Mouse (Mus musculus) small intestine, adult 2 months (tissue): ENCODE results near the gene Mymk. TPM values are rescaled to one million over a fixed set of nuclear protein-coding genes. Genes with fewer than 3 reads are reported as not detected.

Experiments
- H3K27ac ChIP-seq: fragments of 200-500 bp; 2 replicates; pipeline ENCODE4 v1.5.1; 2012; ENCODE audit warnings: low read depth, low read length, control low read depth, inconsistent platforms; ENCODE audit not compliant: insufficient read depth
- H3K27me3 ChIP-seq: fragments of 200-500 bp; 2 replicates; pipeline ENCODE4 v1.6.1; 2012; ENCODE audit warnings: mild to moderate bottlenecking, moderate library complexity, low read length, inconsistent platforms; ENCODE audit not compliant: control insufficient read depth, insufficient read depth
- H3K36me3 ChIP-seq: fragments of 200-500 bp; 2 replicates; pipeline ENCODE4 v1.6.1; 2012; ENCODE audit warnings: mild to moderate bottlenecking, low read length, control low read depth, inconsistent platforms; ENCODE audit not compliant: control insufficient read depth, insufficient read depth
- H3K4me1 ChIP-seq: fragments of 200-500 bp; 2 replicates; pipeline ENCODE4 v1.6.1; 2012; ENCODE audit warnings: low read length, inconsistent platforms, mixed read lengths; ENCODE audit not compliant: control insufficient read depth, insufficient read depth, insufficient read length
- H3K4me3 ChIP-seq: fragments of 200-500 bp; 2 replicates; pipeline ENCODE4 v1.5.1; 2012; ENCODE audit warnings: low read depth, mild to moderate bottlenecking, control low read depth, inconsistent platforms, low read length, moderate library complexity
- CTCF ChIP-seq: fragments of 200-500 bp; IDR thresholded peaks from 2 replicates; pipeline ENCODE4 v1.5.1; 2012; ENCODE audit warnings: low read depth, mild to moderate bottlenecking, control low read depth, inconsistent platforms, low read length, moderate library complexity, mixed read lengths; ENCODE audit not compliant: insufficient replicate concordance, insufficient read length; ENCODE audit errors: extremely low read depth
- POLR2A ChIP-seq: fragments of 200-500 bp; IDR thresholded peaks from 2 replicates; pipeline ENCODE4 v1.6.1; 2012; ENCODE audit warnings: low read depth, mild to moderate bottlenecking, control low read depth, inconsistent platforms, low read length, moderate library complexity
- WGBS: fragments of 180-500 bp; shearing (Covaris S2); methylation state at CpG from one replicate; pipeline ENCODE4 v1.1.7; 2018; 5-methylcytosine and 5-hydroxymethylcytosine counted together
- polyA plus RNA-seq: library from polyadenylated mRNA; depleted of rRNA; stranded (reverse); fragments of >200 nt; gene quantifications from 2 replicates; pipeline ENCODE4 v1.2.3, GENCODE M21; 2012

Mymk gene
- polyA plus RNA-seq, 1 experiment, result not detected

DNA sequence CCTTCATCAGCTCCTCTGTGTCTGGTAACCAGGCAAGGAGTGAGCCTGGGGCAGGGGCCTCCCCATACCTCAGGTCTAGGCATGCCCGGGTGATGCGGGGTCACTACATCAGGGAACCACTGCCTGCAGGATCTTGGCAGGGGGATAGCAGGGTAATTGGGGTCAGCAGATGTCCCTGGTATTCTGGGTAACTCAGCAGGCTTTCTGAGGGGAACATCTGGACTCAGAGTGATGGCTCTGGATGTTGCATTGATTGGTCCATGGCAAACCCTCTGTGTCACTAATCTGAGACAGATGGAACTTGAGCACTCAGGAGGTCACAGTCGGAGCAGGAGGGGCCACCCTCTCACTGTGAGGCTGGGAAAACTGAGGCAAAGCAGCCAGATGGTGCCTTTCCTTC is 34.8 kb upstream of the Mymk start:
- no peak for TF ChIP-seq POLR2A
- TF ChIP-seq CTCF, result no peak
- 58% methylated on average over 3 of the region's 3 CpGs for WGBS
- Histone ChIP-seq H3K4me1 (no peaks in the 10 kb centered on the region), H3K36me3 (no peaks in the 10 kb centered on the region), H3K27ac (no peak overlapping the region), H3K4me3 (no peak overlapping the region), H3K27me3 (no peaks in the 10 kb centered on the region)

- no peak for TF ChIP-seq CTCF
- TF ChIP-seq POLR2A, result no peak
- H3K4me1 ChIP-seq, result no peaks in the 10 kb centered on the region
- H3K27ac ChIP-seq, result no peak overlapping the region
- H3K36me3 ChIP-seq, result no peaks in the 10 kb centered on the region
- no peak overlapping the region for H3K4me3 ChIP-seq
- 72% methylated on average over 7 of the region's 7 CpGs for WGBS
- no peaks in the 10 kb centered on the region for H3K27me3 ChIP-seq
Observed at GRCm38 (mm10) chr2:27103554-27103953, 31.6 kb upstream of the Mymk start.

GRCm38 (mm10) chr2:27097776-27098175 is 25.8 kb upstream of the Mymk start:
- H3K36me3 ChIP-seq, result no peaks in the 10 kb centered on the region
- TF ChIP-seq CTCF (no peak), POLR2A (no peak)
- no peak overlapping the region for H3K4me3 ChIP-seq
- WGBS, result 5% methylated on average over 6 of the region's 6 CpGs
- no peak overlapping the region for H3K27ac ChIP-seq
- H3K4me1 ChIP-seq, result no peaks in the 10 kb centered on the region
- no peaks in the 10 kb centered on the region for H3K27me3 ChIP-seq

- no peaks in the 10 kb centered on the region for H3K36me3 ChIP-seq
- no peak for TF ChIP-seq CTCF
- no peak for TF ChIP-seq POLR2A
- WGBS, result 50% methylated on average over 6 of the region's 6 CpGs
- no peaks in the 10 kb centered on the region for H3K4me1 ChIP-seq
- no peak overlapping the region for H3K27ac ChIP-seq
- H3K4me3 ChIP-seq, result no peak overlapping the region
- no peaks in the 10 kb centered on the region for H3K27me3 ChIP-seq
Observed at GRCm38 (mm10) chr2:27097241-27097656, 25.3 kb upstream of the Mymk start.

DNA sequence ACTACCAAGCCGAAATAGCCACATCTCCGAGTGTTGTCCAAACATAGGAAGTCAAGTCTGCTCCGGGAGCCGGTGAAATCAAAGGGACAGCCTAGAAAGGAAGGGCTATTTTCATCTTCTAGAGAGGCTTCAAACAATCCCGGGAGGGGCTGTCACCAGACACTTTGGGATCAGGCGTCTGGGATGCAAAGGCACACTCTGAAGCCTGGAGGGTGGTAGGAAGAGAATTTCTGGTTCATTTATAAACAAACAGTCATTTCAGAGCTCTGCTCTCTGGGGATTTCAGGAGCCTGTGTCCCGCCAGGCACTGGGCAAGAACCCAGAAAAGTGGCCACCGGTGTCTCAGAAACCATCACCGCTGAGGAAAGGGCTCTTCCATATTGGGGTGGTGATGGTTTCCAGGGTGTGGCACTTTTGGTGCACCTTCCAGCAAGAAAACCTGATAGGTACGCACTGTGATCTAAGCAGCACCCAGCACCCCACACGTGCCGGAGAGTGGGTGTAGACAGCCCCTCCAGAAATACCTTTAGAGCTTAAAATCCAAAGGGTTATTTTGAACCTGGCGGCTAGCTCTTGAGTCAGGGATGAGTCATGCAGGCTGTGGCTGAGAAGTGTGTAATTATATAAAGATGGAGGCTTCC is 24.5 kb upstream of the Mymk start:
- no peaks in the 10 kb centered on the region for H3K27me3 ChIP-seq

DNA sequence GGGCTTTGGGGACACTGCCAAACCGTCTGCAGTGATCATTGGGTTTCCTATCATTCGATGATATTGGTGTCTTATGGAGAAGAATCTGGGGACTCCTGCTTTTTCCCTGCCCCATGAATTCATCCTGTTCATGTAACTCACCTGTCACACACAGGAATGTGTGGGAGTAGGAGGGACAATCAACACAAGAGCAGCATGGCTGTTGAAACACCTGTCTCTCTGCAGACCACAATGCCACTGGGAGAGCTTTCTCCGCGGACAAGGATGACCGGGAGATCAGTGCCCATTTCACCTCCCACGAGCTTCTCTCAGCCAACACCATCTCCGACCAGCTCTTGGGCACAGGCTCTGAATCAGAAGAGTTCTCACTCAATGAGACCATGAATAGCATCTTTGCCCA is 23.2 kb upstream of the Mymk start:
- 87% methylated on average over 7 of the region's 7 CpGs for WGBS
- Histone ChIP-seq H3K36me3 (no peaks in the 10 kb centered on the region), H3K4me3 (no peak overlapping the region), H3K4me1 (no peaks in the 10 kb centered on the region), H3K27me3 (no peaks in the 10 kb centered on the region), H3K27ac (no peak overlapping the region)
- TF ChIP-seq CTCF, result no peak
- TF ChIP-seq POLR2A, result no peak

More for the DNA sequence above, 24.5 kb upstream of the Mymk start:
- 54% methylated on average over 13 of the region's 13 CpGs for whole genome bisulfite sequencing
- Histone ChIP-seq H3K36me3 (no peaks in the 10 kb centered on the region), H3K4me1 (no peaks in the 10 kb centered on the region), H3K27ac (peak overlapping the region; percentile 37; the same call in 1 of the 2 replicates), H3K4me3 (no peak overlapping the region)
- TF ChIP-seq CTCF (no peak), POLR2A (no peak)

DNA sequence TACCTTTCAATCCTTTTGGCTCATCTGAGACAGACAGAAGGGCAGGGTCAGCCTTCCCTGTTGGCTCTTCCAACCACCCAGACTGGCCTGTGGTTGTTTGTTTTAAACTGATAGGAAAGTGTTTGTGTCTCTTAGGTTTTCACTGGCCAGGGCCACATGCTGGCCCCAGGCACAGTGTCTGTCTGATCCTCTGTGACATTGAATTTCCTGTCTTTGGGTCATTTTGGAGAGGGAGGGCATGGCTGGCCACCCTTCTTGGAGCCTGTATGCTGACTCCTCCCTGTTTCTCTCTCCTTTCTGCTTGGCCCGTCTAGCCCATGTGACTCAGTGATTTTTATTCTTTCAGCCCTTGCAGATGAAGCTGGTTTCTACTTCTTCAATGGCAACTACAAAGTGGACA is 17.3 kb upstream of the Mymk start:
- no peaks in the 10 kb centered on the region for H3K27me3 ChIP-seq
- H3K4me1 ChIP-seq, result peaks cover 4% of the 10 kb centered on the region
- H3K36me3 ChIP-seq, result no peaks in the 10 kb centered on the region
- TF ChIP-seq CTCF, result no peak
- TF ChIP-seq POLR2A, result no peak
- 62% methylated on average over 1 of the region's 1 CpGs for WGBS
- H3K4me3 ChIP-seq, result no peak overlapping the region
- H3K27ac ChIP-seq, result peak overlapping the region; percentile 73; the same call in 1 of the 2 replicates

- Histone ChIP-seq H3K27me3 (no peaks in the 10 kb centered on the region), H3K27ac (peak overlapping the region; percentile 73), H3K4me1 (peaks cover 4% of the 10 kb centered on the region), H3K4me3 (no peak overlapping the region), H3K36me3 (no peaks in the 10 kb centered on the region)
- no peak for TF ChIP-seq CTCF
- TF ChIP-seq POLR2A, result no peak
- 54% methylated on average over 5 of the region's 5 CpGs for WGBS
Observed at GRCm38 (mm10) chr2:27088700-27089099, 16.7 kb upstream of the Mymk start.
